Mouse (Mus musculus) kidney, adult 8-10 months (tissue): ENCODE measurements around the gene Cpeb3.
"Not testable (repeated sequence)": the region's sequence is repeated elsewhere in the genome, so short reads cannot be mapped to it uniquely, and the experiment has no call there.

Source experiments
- DNase-seq, 2 experiments: peaks; one replicate each; pipeline ENCODE4 v3.0.0; 2022

The Cpeb3 gene

GRCm38 (mm10) chr19:37208176-37208755 lies at the start of gene Cpeb3:
Gene Cpeb3, minus strand, starts transcription at chr19:37208601.
- peak; percentile 31 to 47 for DNase-seq

- no peak for DNase-seq
Observed at GRCm38 (mm10) chr19:37255321-37255720, 46.9 kb upstream of the Cpeb3 start.

DNA sequence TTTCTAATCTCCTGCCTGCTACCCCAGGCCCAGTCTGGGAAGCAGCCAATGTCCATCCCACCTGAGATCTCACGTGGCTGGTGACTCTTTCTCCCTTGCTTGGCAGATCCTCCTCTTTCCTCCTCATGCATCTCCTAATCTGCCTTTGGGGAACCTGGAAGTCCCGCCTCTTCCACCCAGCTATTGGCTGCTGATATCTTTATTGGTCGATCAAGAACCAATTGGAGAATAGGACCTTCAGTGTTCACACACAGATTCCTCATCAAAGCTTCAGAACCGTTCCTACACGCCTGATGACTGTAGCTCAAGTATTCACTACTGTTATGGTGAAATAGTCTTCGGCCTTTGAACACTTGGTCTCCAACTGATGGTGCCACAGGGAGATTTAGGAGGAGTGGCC lies 43.7 kb upstream of the Cpeb3 start:
- DNase-seq, result no peak

DNA sequence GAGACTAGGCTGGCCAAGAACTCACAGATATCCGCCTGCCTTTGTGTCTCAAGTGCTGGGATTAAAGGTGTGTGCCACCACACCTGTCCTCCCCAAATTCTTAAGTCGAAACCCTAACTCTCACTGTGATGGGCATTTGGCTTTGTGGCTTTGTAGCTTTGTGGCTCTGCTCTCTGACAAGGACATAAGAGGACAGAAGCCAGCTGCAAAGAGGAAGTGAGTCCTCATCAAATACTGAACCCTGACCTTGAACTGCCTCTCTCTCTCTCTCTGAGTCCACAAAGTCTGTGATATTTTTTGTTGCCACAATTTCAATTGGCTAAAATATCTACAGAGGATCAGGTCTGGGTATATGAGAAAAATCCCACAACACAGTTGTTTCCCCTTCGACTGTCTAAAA lies 39.8 kb upstream of the Cpeb3 start:
- no peak for DNase-seq

DNA sequence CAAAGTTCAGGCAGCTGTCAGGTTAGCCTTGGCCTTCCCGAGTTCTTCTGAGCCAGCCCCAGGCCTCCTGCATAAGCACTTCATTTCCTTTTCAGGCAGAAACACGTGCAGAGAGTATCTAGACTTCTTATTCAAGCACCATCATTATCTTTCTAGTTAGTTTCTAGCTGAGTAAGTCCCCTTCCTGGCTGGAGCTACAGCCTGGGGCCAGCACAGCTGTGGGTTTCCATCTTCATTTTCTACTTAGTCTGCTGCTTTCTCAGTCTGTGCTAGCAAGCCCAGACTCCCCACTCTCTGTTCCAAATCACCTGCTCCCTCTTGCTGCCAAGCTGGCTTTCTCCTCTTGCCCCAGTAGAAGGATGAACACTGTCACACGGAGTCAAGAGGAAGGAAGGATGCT lies 38.5 kb upstream of the Cpeb3 start:
- no peak for DNase-seq

DNA sequence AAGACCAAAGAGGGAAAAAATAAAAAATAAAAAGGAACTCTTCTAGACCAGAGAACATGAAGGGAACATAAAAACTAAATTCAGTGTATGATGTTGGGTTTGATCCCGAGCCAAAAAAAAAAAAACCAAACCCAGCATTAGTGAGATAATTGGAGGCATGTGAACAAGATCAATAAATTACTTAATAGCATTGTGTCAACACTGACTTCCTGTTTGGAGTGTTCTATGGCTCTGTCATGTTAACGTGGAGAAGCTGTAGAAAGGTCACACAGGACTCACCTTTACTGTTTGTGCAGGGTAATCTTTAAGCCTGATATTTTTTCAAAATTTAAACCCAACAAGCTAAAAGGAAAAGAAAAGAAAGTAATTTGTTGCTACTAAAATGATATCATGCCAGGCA lies 34.3 kb upstream of the Cpeb3 start:
- DNase-seq, result no peak

DNA sequence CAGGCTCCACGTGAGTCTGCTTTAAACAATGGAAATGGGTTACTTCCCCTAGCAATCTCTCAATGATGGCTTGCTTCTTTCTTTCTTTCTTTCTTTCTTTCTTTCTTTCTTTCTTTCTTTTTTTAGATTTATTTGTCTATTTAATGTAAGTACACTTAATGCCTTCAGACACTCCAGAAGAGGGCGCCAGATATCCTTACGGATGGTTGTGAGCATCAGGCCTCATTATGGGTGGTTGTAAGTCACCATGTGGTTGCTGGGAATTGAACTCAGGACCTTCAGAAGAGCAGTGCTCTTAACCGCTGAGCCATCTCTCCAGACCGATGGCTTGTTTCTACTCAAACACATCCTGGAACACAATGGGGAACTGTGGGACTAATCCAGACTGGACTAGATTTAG lies 32.8 kb upstream of the Cpeb3 start:
- no peak for DNase-seq

- no peak for DNase-seq
Observed at GRCm38 (mm10) chr19:37239096-37239495, 30.7 kb upstream of the Cpeb3 start.

DNA sequence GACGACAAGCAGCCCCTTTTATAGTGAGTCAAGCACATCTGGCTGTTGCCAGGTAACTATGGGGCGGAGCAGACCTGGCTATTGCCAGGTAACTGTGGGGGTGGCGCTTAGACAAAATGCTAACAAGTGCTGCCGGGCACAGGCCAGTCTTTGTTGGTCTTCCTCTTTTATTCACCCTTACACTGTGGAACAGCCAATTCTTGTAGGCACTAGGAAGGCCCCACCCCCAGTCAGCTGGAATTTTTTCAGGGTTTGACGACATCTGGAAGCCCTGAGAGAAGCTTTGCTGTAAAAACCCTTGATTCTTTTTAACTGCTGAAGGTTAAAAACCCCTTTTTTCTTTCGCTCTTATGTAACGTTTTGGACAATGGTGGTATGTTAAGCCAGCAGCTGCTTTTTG lies 30.2 kb upstream of the Cpeb3 start:
- DNase-seq, result no peak

DNA sequence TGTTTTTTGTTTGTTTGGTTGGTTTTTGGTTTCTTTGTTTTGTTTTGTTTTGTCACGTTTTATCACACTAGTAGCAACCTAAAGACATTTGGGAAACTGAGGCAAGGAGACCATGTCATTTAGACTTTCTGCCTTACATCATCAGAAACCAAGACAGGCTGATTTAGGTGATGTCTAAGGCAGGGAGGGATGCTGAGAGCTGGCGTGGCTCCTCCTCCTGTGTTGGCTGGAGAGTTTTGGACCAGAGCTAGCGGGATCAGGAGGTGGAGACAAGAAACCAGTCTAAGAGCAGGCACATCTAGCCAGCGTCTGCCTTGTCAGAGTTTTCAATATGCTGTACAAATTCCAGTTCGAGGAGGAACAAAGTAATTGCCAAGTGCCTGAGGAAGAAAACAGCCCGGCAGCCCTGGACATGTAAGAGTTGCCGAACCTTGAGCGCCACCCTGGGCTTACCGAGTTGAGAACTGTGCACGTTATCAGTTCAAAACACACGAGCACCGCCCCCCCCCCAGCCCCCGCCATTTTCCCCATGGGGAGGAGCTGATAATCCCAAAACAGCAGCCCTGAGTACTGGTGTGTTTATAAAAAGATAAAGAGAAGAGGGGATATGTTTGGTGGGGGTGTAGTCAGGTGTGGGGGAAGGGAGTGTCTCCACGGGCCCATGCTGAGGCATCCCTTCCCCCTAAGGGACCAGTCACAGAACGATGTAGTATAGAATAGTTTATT lies 29.5 kb upstream of the Cpeb3 start:
- no peak for DNase-seq

DNA sequence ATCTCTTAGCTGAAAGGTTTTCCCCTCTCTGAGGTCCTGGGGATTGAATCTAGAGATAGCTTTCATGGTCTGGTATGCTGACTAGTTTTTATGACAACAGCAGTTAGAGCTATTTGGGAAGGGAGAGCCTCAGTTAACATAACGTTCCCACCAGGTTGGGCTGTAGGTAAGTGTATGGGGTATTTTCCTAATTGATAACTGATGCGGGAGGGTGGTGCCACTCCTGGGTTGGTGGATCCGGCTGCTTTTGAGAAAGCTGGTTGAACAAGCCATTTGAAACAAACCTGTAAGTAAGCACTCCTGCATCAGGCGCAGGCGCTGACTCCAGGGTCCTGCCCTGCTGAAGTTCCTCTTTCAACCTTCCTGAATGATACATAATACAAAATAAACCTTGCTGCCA lies 28.9 kb upstream of the Cpeb3 start:
- no peak for DNase-seq

GRCm38 (mm10) chr19:37235818-37236217 lies 27.4 kb upstream of the Cpeb3 start:
- no peak for DNase-seq

GRCm38 (mm10) chr19:37233561-37234539 lies 25.4 kb upstream of the Cpeb3 start:
- no peak for DNase-seq

DNA sequence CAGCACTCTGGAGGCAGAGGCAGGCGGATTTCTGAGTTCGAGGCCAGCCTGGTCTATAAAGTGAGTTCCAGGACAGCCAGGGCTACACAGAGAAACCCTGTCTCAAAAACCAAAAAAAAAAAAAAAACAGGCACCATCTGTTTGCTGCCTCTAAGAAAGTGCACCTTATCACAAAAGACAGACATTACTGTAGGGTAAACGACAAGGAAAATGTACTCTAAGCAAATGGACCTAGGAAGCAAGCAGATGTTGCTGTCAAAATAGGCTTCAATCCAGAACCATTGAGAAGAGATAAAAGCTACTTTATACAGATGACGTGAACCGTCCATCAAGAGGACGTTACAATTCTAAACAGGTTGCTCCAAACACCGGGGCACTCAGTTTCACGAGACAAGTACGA lies 24.2 kb upstream of the Cpeb3 start:
- not testable (repeated sequence) for DNase-seq

GRCm38 (mm10) chr19:37225197-37225862 lies 16.9 kb upstream of the Cpeb3 start:
- no peak for DNase-seq

- DNase-seq, result no peak
Observed at GRCm38 (mm10) chr19:37214711-37215110, 6.3 kb upstream of the Cpeb3 start.

- DNase-seq, result no peak
Observed at GRCm38 (mm10) chr19:37211416-37211815, 3.0 kb upstream of the Cpeb3 start.

DNA sequence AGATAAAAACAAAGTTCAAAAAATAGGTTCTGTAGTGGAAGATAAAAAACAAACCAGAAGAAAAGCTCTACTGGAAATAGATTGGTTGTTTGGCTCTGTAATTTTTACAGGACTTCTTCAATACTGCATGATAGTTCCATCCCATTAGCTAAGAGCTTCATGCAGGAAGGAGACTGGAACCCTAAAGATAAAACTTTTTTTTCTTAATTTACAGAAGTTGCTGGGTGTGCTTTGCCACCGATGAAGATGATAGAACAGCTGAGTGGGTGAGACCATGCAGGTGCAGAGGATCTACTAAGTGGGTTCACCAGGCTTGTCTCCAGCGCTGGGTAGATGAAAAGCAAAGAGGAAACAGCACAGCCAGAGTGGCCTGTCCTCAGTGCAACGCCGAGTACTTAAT lies 2.1 kb upstream of the Cpeb3 start:
- DNase-seq, result no peak

GRCm38 (mm10) chr19:37209467-37210128 lies 1.2 kb upstream of the Cpeb3 start:
- no peak for DNase-seq

- DNase-seq, result no peak
Observed at GRCm38 (mm10) chr19:37208986-37209385, 585 bp upstream of the Cpeb3 start.

GRCm38 (mm10) chr19:37207303-37208175 lies 862 bp downstream of the Cpeb3 start, which contains the start of gene March5:
Gene March5, plus strand, starts transcription at chr19:37207543.
- peak; percentile 91 to 92 for DNase-seq
